In genomic region chr9:78255683-78256470, GRCm38 (mm10) we compare ENCODE assay signal across 20 mouse cellular contexts. TPM values are rescaled to one million over a fixed set of nuclear protein-coding genes. Genes with fewer than 3 reads are reported as not detected.
DNase-seq lines count a peak whose midpoint lies in the region; ATAC-seq and TF ChIP-seq lines count a peak whose summit lies in the region.
"Not testable (repeated sequence)": the region's sequence is repeated elsewhere in the genome, so short reads cannot be mapped to it uniquely, and the experiment has no call there.
"Had no signal": no experiment of that assay in that cellular context is flagged by ENCODE, and none has a peak within 500 bp of the region (broad histone marks: within the 10 kb centered on the region; RNA-seq: fewer than 3 reads in every experiment).

No protein-coding gene starts in this region.

- not testable (repeated sequence) for TF ChIP-seq CTCF in C2C12 (IDR thresholded peaks at IDR 0.05; ENCODE audit: control insufficient read depth, insufficient read depth, insufficient read length)

- not testable (repeated sequence) for H3K79me2 ChIP-seq in C2C12 (ENCODE audit: control insufficient read depth, insufficient read depth)

- not testable (repeated sequence) for H3K27ac ChIP-seq in heart, embryonic 15.5 days

- not testable (repeated sequence) for H3K9ac ChIP-seq in heart, embryonic 15.5 days

- not testable (repeated sequence) for H3K4me3 ChIP-seq in C2C12 (ENCODE audit: insufficient read depth, poor library complexity, severe bottlenecking); heart, embryonic 15.5 days

- H3ac ChIP-seq in C2C12 (ENCODE audit: control insufficient read depth, insufficient read length, low read depth), result not testable (repeated sequence)

- not testable (repeated sequence) for H3K4me1 ChIP-seq in heart, embryonic 15.5 days (replicated peaks)

- H3K4me2 ChIP-seq in heart, embryonic 15.5 days, result not testable (repeated sequence)

- WGBS in heart, embryonic 15.5 days, result 68% methylated on average over 4 of the region's 4 CpGs

- not testable (repeated sequence) for H3K36me3 ChIP-seq in C2C12 (ENCODE audit: control insufficient read depth, insufficient read depth); heart, embryonic 15.5 days

- peak; percentile 23 for DNase-seq in adrenal gland, postnatal 10 days
- DNase-seq in cerebellum, postnatal 25 days, result peak; percentile 15 to 25
- DNase-seq in kidney, adult 18-20 months, result peak; percentile 51
- peak; percentile 61 for DNase-seq in kidney, postnatal 14 days
- peak; percentile 1 for DNase-seq in mesoderm, embryonic 11.5 days (ENCODE audit: low read depth, low spot score)

- not testable (repeated sequence) for H3K79me3 ChIP-seq in C2C12 (ENCODE audit: low read depth)

- not testable (repeated sequence) for H3K27me3 ChIP-seq in C2C12 (ENCODE audit: control insufficient read depth, insufficient read depth, insufficient read length); heart, embryonic 15.5 days

- 0 out of 2 replicates have a peak, but pooled peaks have one; percentile 27 for ATAC-seq in heart, embryonic 15.5 days (replicated peaks; ENCODE audit: insufficient number of reproducible peaks, insufficient read depth, low FRiP score, low read depth)

- not testable (repeated sequence) for H3K9me3 ChIP-seq in heart, embryonic 15.5 days (replicated peaks)

TF ChIP-seq in C2C12, 6 proteins besides CTCF, POLR2A, EP300 and RAD21:
- TF ChIP-seq USF1 (IDR thresholded peaks at IDR 0.05; ENCODE audit: low read depth) (peak; percentile 67), MAX (IDR thresholded peaks at IDR 0.05) (peak; percentile 9)
TF ChIP-seq in C2C12: peak in this region for 2; not testable (repeated sequence) for 4.

RNA-seq across cellular contexts. Expression of gene Gm3776, which starts 1.1 kb away (rescaled TPM):
- polyA plus RNA-seq in C2C12 (2012; fragmentation: generic; extraction: Trizol), result 0.76 TPM
- total RNA-seq in adrenal gland, postnatal 10 days (2021), result not detected
- polyA plus RNA-seq in heart, embryonic 15.5 days (2015; fragmentation: Nextera tagmentation; extraction: Ambion mirVana), result not detected in 2 replicates
- total RNA-seq: adrenal gland, adult 18-20 months; gastrocnemius, postnatal 36 days; heart, postnatal 4 days; layer of hippocampus, postnatal 36 days; left cerebral cortex, postnatal 25 days; monocyte, adult 5-6 weeks had no signal
- polyA plus RNA-seq: forebrain, embryonic 12.5 days; heart, embryonic 11.5 days; hindbrain, embryonic 16.5 days; midbrain, embryonic 11.5 days; neural tube, embryonic 13.5 days had no signal

RNA-seq across cellular contexts. Expression of gene Gsta1, which starts 25.4 kb away (rescaled TPM):
- polyA plus RNA-seq in C2C12 (2012; fragmentation: generic; extraction: Trizol), result 5.2 TPM
- 1 to 10 TPM in 1 of 2 experiments, under 1 TPM in 1; 0.82 to 1.3 TPM for total RNA-seq in adrenal gland, postnatal 10 days (2021)
- polyA plus RNA-seq in heart, embryonic 15.5 days (2015; fragmentation: Nextera tagmentation; extraction: Ambion mirVana), result not detected in 2 replicates
- total RNA-seq: adrenal gland, adult 18-20 months; gastrocnemius, postnatal 36 days; layer of hippocampus, postnatal 36 days; left cerebral cortex, postnatal 25 days; monocyte, adult 5-6 weeks had no signal
- polyA plus RNA-seq: forebrain, embryonic 12.5 days; heart, embryonic 11.5 days; hindbrain, embryonic 16.5 days; midbrain, embryonic 11.5 days; neural tube, embryonic 13.5 days had no signal

RNA-seq across cellular contexts. Expression of gene Gm10639, which starts 33.8 kb away (rescaled TPM):
- 0.33 TPM for polyA plus RNA-seq in C2C12 (2012; fragmentation: generic; extraction: Trizol)
- total RNA-seq in adrenal gland, postnatal 10 days (2021), result not detected
- not detected in 2 replicates for polyA plus RNA-seq in heart, embryonic 15.5 days (2015; fragmentation: Nextera tagmentation; extraction: Ambion mirVana)
- total RNA-seq: gastrocnemius, postnatal 36 days; heart, postnatal 4 days; layer of hippocampus, postnatal 36 days; left cerebral cortex, postnatal 25 days; monocyte, adult 5-6 weeks had no signal
- polyA plus RNA-seq: forebrain, embryonic 12.5 days; heart, embryonic 11.5 days; hindbrain, embryonic 16.5 days; lung, adult 2 months; midbrain, embryonic 11.5 days; neural tube, embryonic 13.5 days had no signal

RNA-seq across cellular contexts. Expression of gene Omt2a, which starts 58.7 kb away (rescaled TPM):
- polyA plus RNA-seq in C2C12 (2012; fragmentation: generic; extraction: Trizol), result not detected
- total RNA-seq in adrenal gland, postnatal 10 days (2021), result not detected
- not detected in 2 replicates for polyA plus RNA-seq in heart, embryonic 15.5 days (2015; fragmentation: Nextera tagmentation; extraction: Ambion mirVana)
- total RNA-seq: adrenal gland, adult 18-20 months; gastrocnemius, postnatal 36 days; heart, postnatal 4 days; layer of hippocampus, postnatal 36 days; left cerebral cortex, postnatal 25 days; monocyte, adult 5-6 weeks had no signal
- polyA plus RNA-seq: embryonic facial prominence, embryonic 15.5 days; forebrain, embryonic 12.5 days; heart, embryonic 11.5 days; hindbrain, embryonic 16.5 days; lung, adult 2 months; midbrain, embryonic 11.5 days; neural tube, embryonic 13.5 days had no signal

Comparison
In these comparisons a context has a peak if more than half of its experiments do, and no peak if none do; other contexts are left out.
1. DNase-seq: peak in every context shown above with its lines; median percentile 61 in kidney, postnatal 14 days; 51 in kidney, adult 18-20 months; 23 in adrenal gland, postnatal 10 days; 20 in cerebellum, postnatal 25 days; 1 in mesoderm, embryonic 11.5 days.